Mouse (Mus musculus) CH12.LX (cell line): ENCODE measurements around the gene Pitpnm2.

ENCODE experiments used
- CHD2 ChIP-seq: IDR thresholded peaks from 2 replicates; pipeline ENCODE4 v1.6.1; 2011; ENCODE audit warnings: low read length, improper control_type of control experiment
- CTCF ChIP-seq, 2 experiments: IDR thresholded peaks in 1 of 2; conservative IDR thresholded peaks in 1 of 2; 2 replicates each; pipeline ENCODE4 v1.5.1; 2011 to 2012; ENCODE audit warnings: low read depth in 2 of 2, low read length in 2 of 2, improper control_type of control experiment in 1 of 2, inconsistent platforms in 1 of 2, mild to moderate bottlenecking in 1 of 2, moderate library complexity in 1 of 2
- EP300 ChIP-seq: IDR thresholded peaks from 2 replicates; pipeline ENCODE4 v1.6.1; 2011; ENCODE audit warnings: low read length, improper control_type of control experiment
- JUND ChIP-seq: conservative IDR thresholded peaks from 2 replicates; pipeline ENCODE4 v1.6.1; 2011; ENCODE audit warnings: low read depth, low read length, improper control_type of control experiment
- KAT2A ChIP-seq: IDR thresholded peaks from 2 replicates; pipeline ENCODE4 v1.6.1; 2012; ENCODE audit warnings: low read length, improper control_type of control experiment, inconsistent platforms; ENCODE audit not compliant: insufficient replicate concordance
- MAX ChIP-seq: IDR thresholded peaks from 2 replicates; pipeline ENCODE4 v1.6.1; 2011; ENCODE audit warnings: low read length, improper control_type of control experiment
- NRF1 ChIP-seq: IDR thresholded peaks from 2 replicates; pipeline ENCODE4 v1.6.1; 2014; ENCODE audit warnings: low read depth, mild to moderate bottlenecking, inconsistent platforms, low read length, improper control_type of control experiment, moderate library complexity
- POLR2A ChIP-seq: IDR thresholded peaks from 2 replicates; pipeline ENCODE4 v1.6.1; 2011; ENCODE audit warnings: low read depth, mild to moderate bottlenecking, improper control_type of control experiment, low read length
- POLR2AphosphoS2 ChIP-seq: IDR thresholded peaks from 2 replicates; pipeline ENCODE4 v1.6.1; 2011; ENCODE audit warnings: low read depth, low read length, improper control_type of control experiment
- RAD21 ChIP-seq: IDR thresholded peaks from 2 replicates; pipeline ENCODE4 v1.6.1; 2011; ENCODE audit warnings: low read depth, mild to moderate bottlenecking, low read length, improper control_type of control experiment, moderate library complexity
- USF2 ChIP-seq: conservative IDR thresholded peaks from 2 replicates; pipeline ENCODE4 v1.6.1; 2011; ENCODE audit warnings: low read depth, low read length, improper control_type of control experiment
- ZC3H11A ChIP-seq: IDR thresholded peaks from 2 replicates; pipeline ENCODE4 v1.6.1; 2012; ENCODE audit warnings: low read depth, mild to moderate bottlenecking, inconsistent platforms, low read length, improper control_type of control experiment
- ZKSCAN1 ChIP-seq: IDR thresholded peaks from 2 replicates; pipeline ENCODE4 v1.6.1; 2012; ENCODE audit warnings: low read depth, inconsistent platforms, low read length, improper control_type of control experiment, borderline replicate concordance
- ZNF384 ChIP-seq: IDR thresholded peaks from 2 replicates; pipeline ENCODE4 v1.6.1; 2012; ENCODE audit warnings: low read depth, low read length, improper control_type of control experiment, inconsistent platforms

- TF ChIP-seq CTCF (conservative IDR thresholded peaks at IDR 0.05 in 1 of 2, IDR thresholded peaks at IDR 0.05 in 1 of 2; ENCODE audit: low read depth in 2 of 2, low read length in 2 of 2) (no peak), MAX (no peak), POLR2A (no peak), RAD21 (no peak), EP300 (no peak), CHD2 (no peak), JUND (no peak), KAT2A (no peak), NRF1 (no peak), ZC3H11A (no peak), POLR2AphosphoS2 (no peak), USF2 (no peak), ZNF384 (no peak), ZKSCAN1 (no peak)
Measured at GRCm38 (mm10) chr5:124251070-124251469, 1.5 kb upstream of the Pitpnm2 start.
